Mouse (Mus musculus): Measurements from ENCODE around the gene Pcsk6.

Gene Pcsk6

GRCm38 (mm10) chr7:66048446-66049230 is 187.1 kb downstream of the Pcsk6 start:
- DNase-seq (ENCODE audit: low read depth): no peak

- no peak for DNase-seq (ENCODE audit: low read depth)
These were observed 192.5 kb downstream of the Pcsk6 start for GRCm38 (mm10) chr7:66053946-66054483.

DNA sequence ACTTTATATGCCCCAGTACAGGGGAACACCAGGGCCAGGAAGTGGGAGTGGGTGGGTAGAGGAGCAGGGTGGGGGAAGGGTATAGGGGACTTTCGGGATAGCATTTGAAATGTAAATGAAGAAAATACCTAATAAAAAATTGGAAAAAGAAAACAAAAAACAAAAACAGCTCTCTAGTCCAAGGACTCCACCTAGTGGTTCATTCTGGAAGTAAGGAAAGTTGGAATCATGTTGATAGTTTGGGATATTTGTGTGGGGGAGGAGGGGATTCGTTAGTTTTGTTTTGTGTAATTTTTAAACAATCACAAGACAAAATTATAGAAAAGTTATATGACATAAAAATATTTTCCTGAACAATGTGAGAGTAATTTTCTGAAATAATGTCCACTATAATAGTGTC is 193.8 kb downstream of the Pcsk6 start:
- DNase-seq (ENCODE audit: low read depth): peak; percentile 37

DNA sequence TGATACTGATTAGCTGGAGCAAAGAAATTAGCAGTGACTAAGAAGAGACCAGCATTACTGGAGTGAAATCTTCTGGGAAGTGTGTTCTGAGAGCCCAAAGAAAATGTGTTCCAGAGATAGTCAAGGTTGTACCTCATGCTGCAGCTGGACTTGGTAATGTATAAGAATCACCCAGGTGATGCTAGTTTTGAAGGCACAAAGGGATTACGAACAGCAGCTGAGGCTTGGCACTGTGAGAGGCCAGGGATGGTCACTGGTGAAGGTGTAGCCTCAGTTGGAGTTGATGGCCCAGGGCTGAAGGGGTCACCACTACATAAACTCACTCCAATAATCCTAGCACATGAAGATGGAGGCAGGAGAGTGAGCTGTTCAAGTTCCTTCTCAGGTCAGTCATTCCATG is 197.2 kb downstream of the Pcsk6 start, which contains the start of gene Snrpa1:
Gene Snrpa1, plus strand, starts transcription at position 301 of the 400 bp plus-strand sequence.
- no peak for DNase-seq (ENCODE audit: low read depth)

- DNase-seq (ENCODE audit: low read depth): peak; percentile 66
These were observed 198.8 kb downstream of the Pcsk6 start for GRCm38 (mm10) chr7:66060066-66060956.

- DNase-seq (ENCODE audit: low read depth): no peak
These were observed 199.5 kb downstream of the Pcsk6 start for GRCm38 (mm10) chr7:66061057-66061456.

GRCm38 (mm10) chr7:66076411-66076810 is 214.9 kb downstream of the Pcsk6 start:
- DNase-seq (ENCODE audit: low read depth): no peak

GRCm38 (mm10) chr7:66079364-66080230 is 218.1 kb downstream of the Pcsk6 start, which contains the start of gene Selenos:
Selenos (plus strand) TSS chr7:66079649.
- DNase-seq (ENCODE audit: low read depth): peak; percentile 97

DNA sequence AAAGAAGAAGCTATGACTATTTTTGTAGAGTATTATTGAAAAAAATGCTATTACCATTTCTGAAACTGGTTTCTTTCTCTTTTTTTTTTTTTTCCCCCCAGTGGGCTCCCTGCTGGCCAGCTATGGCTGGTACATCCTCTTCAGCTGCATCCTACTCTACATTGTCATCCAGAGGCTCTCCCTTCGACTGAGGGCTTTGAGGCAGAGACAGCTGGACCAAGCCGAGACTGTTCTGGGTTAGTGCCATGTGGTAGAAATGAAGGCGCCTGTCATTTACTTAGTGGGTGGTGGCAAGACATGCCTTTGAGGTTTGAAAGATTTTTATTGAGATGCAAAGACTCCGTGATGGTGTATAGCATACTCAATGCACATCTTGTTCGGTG is 218.7 kb downstream of the Pcsk6 start:
- no peak for DNase-seq (ENCODE audit: low read depth)

DNA sequence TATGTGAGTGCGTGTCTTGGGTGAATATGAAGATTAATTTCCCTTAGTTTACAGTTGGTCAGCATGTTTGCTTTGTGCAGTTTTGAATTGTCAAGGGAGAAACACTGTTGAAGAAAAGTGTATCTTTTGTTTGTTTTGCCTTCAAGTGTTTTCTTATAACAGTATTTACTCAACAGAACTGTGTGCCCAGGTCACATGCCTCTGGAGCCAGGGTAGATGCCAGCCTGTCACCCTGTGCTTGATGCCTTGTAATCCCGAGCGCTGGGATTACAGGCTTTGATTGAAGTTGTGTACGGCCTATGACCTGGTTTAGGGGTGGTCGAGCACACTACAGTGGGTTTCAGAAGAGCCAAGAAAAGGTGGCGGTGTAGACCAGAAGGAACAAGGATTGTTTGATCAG is 222.2 kb downstream of the Pcsk6 start:
- DNase-seq (ENCODE audit: low read depth): no peak

- DNase-seq (ENCODE audit: low read depth): no peak
These were observed 223.0 kb downstream of the Pcsk6 start for GRCm38 (mm10) chr7:66084546-66084945.

DNA sequence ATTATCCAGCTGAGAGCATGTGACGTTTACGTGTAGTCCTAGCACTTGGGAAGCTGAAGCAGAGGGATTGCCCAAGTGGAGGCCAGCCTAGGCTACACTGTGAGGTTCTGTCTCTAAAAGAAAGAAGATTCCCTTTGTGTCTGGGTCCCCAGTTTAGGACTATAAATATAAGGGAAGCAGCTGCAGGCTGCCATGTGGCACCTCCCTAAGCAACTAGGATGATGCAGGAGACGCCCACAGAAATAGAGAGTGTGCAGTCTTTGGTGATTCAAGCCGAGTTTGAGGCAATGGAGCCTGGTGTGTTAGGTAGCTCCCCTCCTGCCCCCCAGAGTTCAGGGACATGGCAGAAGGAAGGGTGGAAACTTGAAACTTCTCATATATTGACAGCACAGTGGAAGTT is 226.1 kb downstream of the Pcsk6 start:
- no peak for DNase-seq (ENCODE audit: low read depth)

DNA sequence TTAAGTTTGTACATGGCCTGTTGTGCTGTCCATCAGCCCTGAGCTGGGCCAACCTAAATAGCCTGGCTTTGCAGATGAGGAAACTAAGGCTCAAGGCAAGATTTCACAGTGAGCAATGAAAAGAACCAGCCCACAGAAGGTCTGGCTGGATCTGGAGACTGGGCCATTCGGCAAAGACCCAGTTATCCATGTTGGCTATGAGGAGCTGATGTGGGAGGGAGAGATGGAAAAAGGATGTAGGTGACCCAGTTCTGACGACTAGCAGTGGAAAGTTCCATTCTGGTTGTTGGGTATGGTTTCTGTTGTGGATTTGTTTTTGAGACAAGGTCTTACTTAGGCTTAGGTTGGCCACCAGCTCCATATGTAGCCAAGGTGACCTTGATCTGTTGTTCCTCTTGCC is 226.5 kb downstream of the Pcsk6 start:
- no peak for DNase-seq (ENCODE audit: low read depth)

DNA sequence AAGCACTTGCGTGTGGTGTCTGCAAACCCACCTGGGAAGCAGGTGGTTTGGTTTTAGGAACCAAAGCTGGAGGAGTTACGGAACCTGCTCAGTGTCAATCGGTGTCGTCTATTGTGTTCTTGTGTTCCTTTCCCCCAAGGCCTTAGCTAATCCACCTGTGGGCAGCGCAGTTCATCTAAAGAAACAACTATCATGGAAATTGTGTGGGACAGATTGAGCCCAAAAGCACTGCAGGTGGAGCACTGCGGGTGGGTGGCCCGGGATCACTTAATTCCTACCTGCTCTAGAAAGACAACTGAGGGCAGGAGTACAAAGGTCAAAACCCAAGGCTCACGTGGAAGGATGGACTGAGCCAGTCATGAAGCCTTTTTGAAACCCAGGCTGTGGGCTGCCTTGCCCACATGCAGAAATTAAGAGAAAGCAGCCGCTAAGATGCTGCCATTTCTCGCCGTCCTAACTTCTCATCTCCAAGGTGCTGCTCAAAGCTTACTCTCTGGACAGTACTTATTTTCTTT is 229.2 kb downstream of the Pcsk6 start:
- no peak for DNase-seq (ENCODE audit: low read depth)

DNA sequence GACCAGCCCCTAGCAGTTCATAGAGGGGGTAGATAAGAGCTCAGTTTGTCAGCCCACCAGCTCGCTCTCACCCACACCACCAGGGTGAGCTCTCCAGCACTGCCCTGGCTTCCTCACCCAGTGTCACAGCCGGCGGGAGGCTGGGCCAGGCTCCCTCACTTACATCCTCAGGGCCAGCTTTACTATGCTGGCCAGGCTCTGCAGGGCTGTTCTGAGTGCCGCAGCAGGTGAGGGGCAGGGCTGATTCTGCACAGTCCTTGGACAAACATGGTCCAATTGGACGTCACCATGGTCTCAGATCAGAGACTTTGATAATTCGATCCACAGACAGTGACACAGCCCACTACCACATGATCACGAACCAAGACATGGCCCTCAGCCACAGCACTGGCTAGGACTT is 230.0 kb downstream of the Pcsk6 start:
- no peak for DNase-seq (ENCODE audit: low read depth)

DNA sequence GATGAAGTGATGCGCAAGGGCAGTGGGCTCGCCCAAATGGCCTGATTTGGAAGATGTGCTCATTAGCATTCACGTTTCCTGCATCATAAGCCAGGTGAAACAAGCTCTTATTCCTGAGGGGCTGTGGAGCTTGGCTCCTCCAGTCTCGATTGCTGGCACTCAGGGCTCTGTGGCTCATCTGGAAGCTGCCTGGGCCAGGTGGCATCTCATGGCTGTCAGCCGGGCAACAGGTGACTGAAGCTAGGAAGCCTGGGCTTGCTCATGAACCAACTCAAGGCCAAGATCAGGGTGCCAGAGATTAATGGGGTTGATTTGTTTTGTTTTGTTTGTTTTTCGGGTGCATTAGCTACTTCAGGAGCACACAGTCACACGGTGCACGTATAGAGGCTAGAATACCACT is 231.1 kb downstream of the Pcsk6 start:
- no peak for DNase-seq (ENCODE audit: low read depth)

DNA sequence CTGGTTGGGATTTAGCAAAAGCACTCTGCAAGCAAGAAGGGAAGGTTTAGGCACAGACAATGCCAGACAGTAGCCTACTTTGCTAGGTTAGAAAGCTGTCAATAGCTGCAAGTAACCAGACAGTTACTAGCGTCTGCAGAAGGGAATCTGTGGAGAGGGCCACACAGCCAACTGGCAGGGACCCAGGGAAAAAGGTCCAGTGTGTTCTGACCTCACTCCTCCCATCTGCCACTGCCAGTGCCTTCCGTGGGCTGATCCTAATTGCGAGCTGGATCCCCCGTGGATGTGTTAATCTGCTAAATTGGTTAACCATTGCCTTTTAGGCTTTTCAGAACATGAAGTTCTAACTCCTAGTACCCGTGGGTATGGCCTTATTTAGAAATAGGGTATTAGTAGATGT is 232.6 kb downstream of the Pcsk6 start:
- no peak for DNase-seq (ENCODE audit: low read depth)

GRCm38 (mm10) chr7:66098803-66099202 is 237.3 kb downstream of the Pcsk6 start:
- no peak for DNase-seq (ENCODE audit: low read depth)
